Mouse (Mus musculus) G1E (cell line): ENCODE data around the gene Nfe2l1.

Experiments
- CTCF ChIP-seq: IDR thresholded peaks from 2 replicates; pipeline ENCODE4 v1.5.1; 2012; ENCODE audit warnings: low read depth, low read length, inconsistent platforms, mixed read lengths
- GATA1 ChIP-seq: IDR thresholded peaks from 2 replicates; pipeline ENCODE4 v1.6.1; 2012; ENCODE audit warnings: borderline replicate concordance, low read length, inconsistent platforms, mixed read lengths

- TF ChIP-seq CTCF (no peak), GATA1 (no peak)
Observed at GRCm38 (mm10) chr11:96823471-96823837, 6.3 kb downstream of the Nfe2l1 start.
